Mouse (Mus musculus): ENCODE results near the gene Olfr1279. TPM values are rescaled to one million over a fixed set of nuclear protein-coding genes. Genes with fewer than 3 reads are reported as not detected.

Olfr1279 gene
- not detected for polyA plus RNA-seq (2017; shearing (Covaris generic))

GRCm38 (mm10) chr2:111300374-111300773 lies at the start of gene Olfr1279:
TSS of gene Olfr1279 (plus strand) at chr2:111300635.

GRCm38 (mm10) chr2:111254216-111254615 lies 46.2 kb upstream of the Olfr1279 start, which contains the start of gene Olfr1276:
TSS of gene Olfr1276 (plus strand) at chr2:111254516.

GRCm38 (mm10) chr2:111274006-111274405 lies 26.4 kb upstream of the Olfr1279 start, which contains the start of gene Olfr1277:
TSS of gene Olfr1277 (minus strand) at chr2:111274106.

GRCm38 (mm10) chr2:111289836-111290235 lies 10.6 kb upstream of the Olfr1279 start, which contains the start of gene Olfr1278:
TSS of gene Olfr1278 (plus strand) at chr2:111290136.

GRCm38 (mm10) chr2:111313717-111314116 lies 13.3 kb downstream of the Olfr1279 start, which contains the start of gene Olfr1280:
TSS of gene Olfr1280 (plus strand) at chr2:111314017.

GRCm38 (mm10) chr2:111326220-111326619 lies 25.8 kb downstream of the Olfr1279 start, which contains the start of gene Olfr1281:
TSS of gene Olfr1281 (plus strand) at chr2:111326520.

GRCm38 (mm10) chr2:111335976-111336375 lies 35.5 kb downstream of the Olfr1279 start, which contains the start of gene Olfr1282:
TSS of gene Olfr1282 (minus strand) at chr2:111336076.

Other genes starting within 250 kb of the Olfr1279 start
- gene Gm13941, start 194.7 kb upstream of the Olfr1279 start, polyA plus RNA-seq (2017; shearing (Covaris generic)): not detected
- gene Gm15130, start 147.7 kb upstream of the Olfr1279 start, polyA plus RNA-seq (2017; shearing (Covaris generic)): not detected
- gene 4930430A15Rik, start 71.0 kb upstream of the Olfr1279 start, polyA plus RNA-seq (2017; shearing (Covaris generic)): not detected
- not detected for gene Olfr1275, start 65.3 kb upstream of the Olfr1279 start, polyA plus RNA-seq (2017; shearing (Covaris generic))
- not detected for gene Olfr1276, start 46.1 kb upstream of the Olfr1279 start, polyA plus RNA-seq (2017; shearing (Covaris generic))
- gene Olfr1277, start 26.5 kb upstream of the Olfr1279 start, polyA plus RNA-seq (2017; shearing (Covaris generic)): 0.07 TPM
- gene Olfr1278, start 10.5 kb upstream of the Olfr1279 start, polyA plus RNA-seq (2017; shearing (Covaris generic)): not detected
- gene Olfr1280, start 13.4 kb downstream of the Olfr1279 start, polyA plus RNA-seq (2017; shearing (Covaris generic)): not detected
- not detected for gene Olfr1281, start 25.9 kb downstream of the Olfr1279 start, polyA plus RNA-seq (2017; shearing (Covaris generic))
- gene Olfr1282, start 35.4 kb downstream of the Olfr1279 start, polyA plus RNA-seq (2017; shearing (Covaris generic)): not detected
- not detected for gene Olfr1283, start 66.2 kb downstream of the Olfr1279 start, polyA plus RNA-seq (2017; shearing (Covaris generic))
- not detected for gene Olfr1284, start 74.9 kb downstream of the Olfr1279 start, polyA plus RNA-seq (2017; shearing (Covaris generic))
- not detected for gene Olfr1286, start 122.5 kb downstream of the Olfr1279 start, polyA plus RNA-seq (2017; shearing (Covaris generic))
- gene Olfr1287, start 148.5 kb downstream of the Olfr1279 start, polyA plus RNA-seq (2017; shearing (Covaris generic)): not detected
- not detected for gene Olfr1288, start 173.5 kb downstream of the Olfr1279 start, polyA plus RNA-seq (2017; shearing (Covaris generic))
- not detected for gene Olfr1289, start 180.2 kb downstream of the Olfr1279 start, polyA plus RNA-seq (2017; shearing (Covaris generic))
- gene Olfr1290, start 193.2 kb downstream of the Olfr1279 start, polyA plus RNA-seq (2017; shearing (Covaris generic)): not detected
- gene Olfr1291-ps1, start 196.5 kb downstream of the Olfr1279 start, polyA plus RNA-seq (2017; shearing (Covaris generic)): 0.10 TPM
- gene Olfr1293-ps, start 224.6 kb downstream of the Olfr1279 start, polyA plus RNA-seq (2017; shearing (Covaris generic)): not detected
- not detected for gene Olfr1294, start 239.7 kb downstream of the Olfr1279 start, polyA plus RNA-seq (2017; shearing (Covaris generic))

All from naive thymus-derived CD4-positive, alpha-beta T cell, adult 5 months (primary cell).